Mouse (Mus musculus): ENCODE measurements around the gene Htr6. TPM values are rescaled to one million over a fixed set of nuclear protein-coding genes. Genes with fewer than 3 reads are reported as not detected.

Gene Htr6
- total RNA-seq, 2 experiments from 2014 or later = not detected

GRCm38 (mm10) chr4:139090303-139090940 lies 15.1 kb upstream of the Htr6 start:
- no peak for ATAC-seq (replicated peaks; ENCODE audit: low FRiP score, poor library complexity, severe bottlenecking)

- no peak for ATAC-seq (replicated peaks; ENCODE audit: low FRiP score, poor library complexity, severe bottlenecking)
Measured at GRCm38 (mm10) chr4:139088982-139089671, 13.8 kb upstream of the Htr6 start.

- no peak for ATAC-seq (replicated peaks; ENCODE audit: low FRiP score, poor library complexity, severe bottlenecking)
Measured at GRCm38 (mm10) chr4:139086984-139087383, 11.6 kb upstream of the Htr6 start.

- ATAC-seq (replicated peaks; ENCODE audit: low FRiP score, poor library complexity, severe bottlenecking) = peak; percentile 49; the same call in 1 of the 2 replicates
Measured at GRCm38 (mm10) chr4:139086037-139086436, 10.7 kb upstream of the Htr6 start.

- ATAC-seq (replicated peaks; ENCODE audit: low FRiP score, poor library complexity, severe bottlenecking) = no peak
Measured at GRCm38 (mm10) chr4:139085337-139085736, 10.0 kb upstream of the Htr6 start.

- no peak for ATAC-seq (replicated peaks; ENCODE audit: low FRiP score, poor library complexity, severe bottlenecking)
Measured at GRCm38 (mm10) chr4:139082790-139083564, 7.6 kb upstream of the Htr6 start.

- ATAC-seq (replicated peaks; ENCODE audit: low FRiP score, poor library complexity, severe bottlenecking) = no peak
Measured at GRCm38 (mm10) chr4:139081270-139081931, 6.0 kb upstream of the Htr6 start.

GRCm38 (mm10) chr4:139080259-139080658 lies 4.9 kb upstream of the Htr6 start:
- ATAC-seq (replicated peaks; ENCODE audit: low FRiP score, poor library complexity, severe bottlenecking) = no peak

- no peak for ATAC-seq (replicated peaks; ENCODE audit: low FRiP score, poor library complexity, severe bottlenecking)
Measured at GRCm38 (mm10) chr4:139079439-139079838, 4.1 kb upstream of the Htr6 start.

GRCm38 (mm10) chr4:139078726-139079125 lies 3.4 kb upstream of the Htr6 start:
- no peak for ATAC-seq (replicated peaks; ENCODE audit: low FRiP score, poor library complexity, severe bottlenecking)

- ATAC-seq (replicated peaks; ENCODE audit: low FRiP score, poor library complexity, severe bottlenecking) = no peak
Measured at GRCm38 (mm10) chr4:139078313-139078712, 2.9 kb upstream of the Htr6 start.

GRCm38 (mm10) chr4:139075915-139076314 lies 545 bp upstream of the Htr6 start:
- ATAC-seq (replicated peaks; ENCODE audit: low FRiP score, poor library complexity, severe bottlenecking) = no peak

GRCm38 (mm10) chr4:139074060-139074459 lies 1.3 kb downstream of the Htr6 start:
- no peak for ATAC-seq (replicated peaks; ENCODE audit: low FRiP score, poor library complexity, severe bottlenecking)

GRCm38 (mm10) chr4:139068287-139068686 lies 7.1 kb downstream of the Htr6 start:
- no peak for ATAC-seq (replicated peaks; ENCODE audit: low FRiP score, poor library complexity, severe bottlenecking)

GRCm38 (mm10) chr4:139064831-139065230 lies 10.5 kb downstream of the Htr6 start:
- ATAC-seq (replicated peaks; ENCODE audit: low FRiP score, poor library complexity, severe bottlenecking) = no peak

GRCm38 (mm10) chr4:139059569-139059968 lies 15.8 kb downstream of the Htr6 start:
- ATAC-seq (replicated peaks; ENCODE audit: low FRiP score, poor library complexity, severe bottlenecking) = no peak; the same call in 1 of the 2 replicates

- no peak for ATAC-seq (replicated peaks; ENCODE audit: low FRiP score, poor library complexity, severe bottlenecking)
Measured at GRCm38 (mm10) chr4:139058029-139058428, 17.3 kb downstream of the Htr6 start.

GRCm38 (mm10) chr4:139057291-139057690 lies 18.1 kb downstream of the Htr6 start:
- ATAC-seq (replicated peaks; ENCODE audit: low FRiP score, poor library complexity, severe bottlenecking) = no peak

- no peak for ATAC-seq (replicated peaks; ENCODE audit: low FRiP score, poor library complexity, severe bottlenecking)
Measured at GRCm38 (mm10) chr4:139055744-139056143, 19.6 kb downstream of the Htr6 start.

- no peak for ATAC-seq (replicated peaks; ENCODE audit: low FRiP score, poor library complexity, severe bottlenecking)
Measured at GRCm38 (mm10) chr4:139055336-139055735, 20.0 kb downstream of the Htr6 start.
